Mouse (Mus musculus) C2C12 (cell line): ENCODE data around the gene 1810062G17Rik.

Source experiments
- CEBPB ChIP-seq: IDR thresholded peaks from one replicate; pipeline ENCODE4 v1.6.1; 2011; ENCODE audit warnings: low read depth, mild to moderate bottlenecking, control low read depth, moderate library complexity
- CTCF ChIP-seq: IDR thresholded peaks from one replicate; pipeline ENCODE4 v1.5.1; 2011; ENCODE audit not compliant: control insufficient read depth, insufficient read depth, insufficient read length
- MAX ChIP-seq: IDR thresholded peaks from one replicate; pipeline ENCODE4 v1.6.1; 2011; ENCODE audit warnings: mild to moderate bottlenecking, control low read depth
- MYOG ChIP-seq: IDR thresholded peaks from one replicate; pipeline ENCODE4 v1.6.1; 2011; ENCODE audit not compliant: control insufficient read depth, insufficient read length; ENCODE audit errors: extremely low read depth
- USF1 ChIP-seq: IDR thresholded peaks from one replicate; pipeline ENCODE4 v1.6.1; 2011; ENCODE audit warnings: low read depth, mild to moderate bottlenecking, control low read depth, moderate library complexity

- TF ChIP-seq CTCF: no peak
- no peak for TF ChIP-seq MAX
- no peak for TF ChIP-seq USF1
- TF ChIP-seq CEBPB: no peak
- no peak for TF ChIP-seq MYOG
Observed at GRCm38 (mm10) chr3:36478776-36479175, 3.0 kb downstream of the 1810062G17Rik start.
